Mouse (Mus musculus) kidney, adult 2 months (tissue): Measurements from ENCODE around the gene Vgll4.

Experiments used
- CTCF ChIP-seq: fragments of 200-500 bp; conservative IDR thresholded peaks from 2 replicates; pipeline ENCODE4 v1.5.1; 2011; ENCODE audit warnings: low read depth, mild to moderate bottlenecking, control low read depth, low read length, moderate library complexity, mixed read lengths; ENCODE audit not compliant: insufficient read depth, insufficient read length
- POLR2A ChIP-seq: fragments of 200-500 bp; IDR thresholded peaks from one replicate; pipeline ENCODE4 v1.6.1; 2011; ENCODE audit warnings: low read depth, low read length, control low read depth

DNA sequence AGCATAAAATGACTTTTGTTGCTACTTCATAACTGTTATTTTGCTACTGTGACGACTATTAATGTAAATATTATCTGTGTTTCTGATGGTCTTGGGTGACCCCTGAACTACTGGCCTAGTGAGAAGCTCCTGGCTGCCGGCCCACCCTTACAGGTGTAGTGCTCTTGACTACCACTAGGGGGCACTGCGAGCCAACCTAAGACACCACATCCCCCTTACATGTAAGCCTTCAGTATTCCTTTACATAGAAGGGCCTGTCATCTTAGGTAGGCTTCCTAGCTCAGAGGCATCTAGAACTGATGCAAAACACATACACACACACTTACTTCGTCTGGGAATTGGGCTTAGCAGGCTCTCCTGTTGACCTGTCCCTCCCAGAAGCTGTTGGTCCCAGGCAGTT is 41.3 kb downstream of the Vgll4 start:
- no peak for TF ChIP-seq POLR2A
- peak; percentile 92 for TF ChIP-seq CTCF
